Mouse (Mus musculus) G1E (cell line): Measurements from ENCODE around the gene Igsf6. TPM values are rescaled to one million over a fixed set of nuclear protein-coding genes. Genes with fewer than 3 reads are reported as not detected.

Experiments
- ATAC-seq: 2 replicates; pipeline ENCODE4 v1.8.0; 2016; ENCODE audit warnings: mild to moderate bottlenecking; ENCODE audit not compliant: insufficient number of reproducible peaks, poor library complexity, low FRiP score, severe bottlenecking; ENCODE audit errors: extremely low read depth
- DNase-seq: peaks from one replicate; pipeline ENCODE4 v3.0.0; 2012; ENCODE audit warnings: low spot score
- H3K27me3 ChIP-seq: 2 replicates; pipeline ENCODE4 v1.6.1; 2012; ENCODE audit warnings: mild to moderate bottlenecking, low read length, inconsistent platforms; ENCODE audit not compliant: insufficient read depth
- H3K36me3 ChIP-seq: replicated peaks from 2 replicates; pipeline ENCODE3; 2012; ENCODE audit warnings: mild to moderate bottlenecking, inconsistent platforms
- H3K4me1 ChIP-seq: 2 replicates; pipeline ENCODE4 v1.6.1; 2012; ENCODE audit warnings: low read depth, low read length, inconsistent platforms, mixed read lengths; ENCODE audit not compliant: insufficient read depth
- H3K4me3 ChIP-seq: 2 replicates; pipeline ENCODE4 v1.5.1; 2012; ENCODE audit warnings: low read depth, mild to moderate bottlenecking, inconsistent platforms, low read length, moderate library complexity, mixed read lengths
- H3K9me3 ChIP-seq: replicated peaks from 2 replicates; pipeline ENCODE4 v1.6.1; 2012; ENCODE audit warnings: inconsistent platforms
- CTCF ChIP-seq: IDR thresholded peaks from 2 replicates; pipeline ENCODE4 v1.5.1; 2012; ENCODE audit warnings: low read depth, low read length, inconsistent platforms, mixed read lengths
- POLR2AphosphoS5 ChIP-seq: IDR thresholded peaks from 2 replicates; pipeline ENCODE4 v1.6.1; 2012; ENCODE audit warnings: low read depth, low read length, inconsistent platforms; ENCODE audit not compliant: insufficient replicate concordance
- polyA plus RNA-seq: library from polyadenylated mRNA; stranded (reverse); fragments of >175 nt; gene quantifications from 2 replicates; pipeline ENCODE4 v1.2.3, GENCODE M21; 2012
- total RNA-seq, 2 experiments: library from RNA; stranded (forward) in 1 of 2; stranded (reverse) in 1 of 2; fragments of 200-1000 nt in 1 of 2; fragments of >200 nt in 1 of 2; fragmentation: Nextera tagmentation in 1 of 2; gene quantifications; 2 replicates each; pipeline ENCODE4 v1.2.3; 2014 to 2017

Gene Igsf6
- total and polyA plus RNA-seq, 3 experiments = 0.07 to 0.33 TPM; not detected in 1

GRCm38 (mm10) chr7:121014486-121014885 lies 59.9 kb downstream of the Igsf6 start:
- TF ChIP-seq CTCF = no peak
- no peak for TF ChIP-seq POLR2AphosphoS5
- Histone ChIP-seq H3K4me1 (peaks cover 2% of the 10 kb centered on the region; the same call in 1 of the 2 replicates), H3K4me3 (no peak overlapping the region), H3K36me3 (no peaks in the 10 kb centered on the region), H3K27me3 (peaks cover 32% of the 10 kb centered on the region), H3K9me3 (no peaks in the 10 kb centered on the region)
- DNase-seq (no peak), ATAC-seq (no peak)

Other genes starting within 250 kb of the Igsf6 start
- gene Eef2k, start 231.7 kb downstream of the Igsf6 start, total RNA-seq (2014; fragmentation: Nextera tagmentation) = 62.3 and 72.9 TPM in 2 replicates
- gene Eef2k, start 231.7 kb downstream of the Igsf6 start, total RNA-seq (2017) = 185 and 189 TPM in 2 replicates
- 89.8 and 107 TPM in 2 replicates for gene Eef2k, start 231.7 kb downstream of the Igsf6 start, polyA plus RNA-seq
- gene Polr3e, start 156.8 kb downstream of the Igsf6 start, total RNA-seq (2014; fragmentation: Nextera tagmentation) = 18.0 and 21.3 TPM in 2 replicates
- gene Polr3e, start 156.8 kb downstream of the Igsf6 start, total RNA-seq (2017) = 26.2 and 27.6 TPM in 2 replicates
- 31.1 and 36.5 TPM in 2 replicates for gene Polr3e, start 156.8 kb downstream of the Igsf6 start, polyA plus RNA-seq
- gene Cdr2, start 92.3 kb downstream of the Igsf6 start, total RNA-seq (2014; fragmentation: Nextera tagmentation) = 12.8 and 20.0 TPM in 2 replicates
- 12.7 and 14.0 TPM in 2 replicates for gene Cdr2, start 92.3 kb downstream of the Igsf6 start, total RNA-seq (2017)
- 7.7 and 8.0 TPM in 2 replicates for gene Cdr2, start 92.3 kb downstream of the Igsf6 start, polyA plus RNA-seq
- gene Mfsd13b, start 92.1 kb downstream of the Igsf6 start, total RNA-seq (2014; fragmentation: Nextera tagmentation) = 4.5 TPM in 1 of 2 replicates, not detected in the other
- gene Mfsd13b, start 92.1 kb downstream of the Igsf6 start, total RNA-seq (2017) = 0.38 TPM in 1 of 2 replicates, not detected in the other
- gene Mfsd13b, start 92.1 kb downstream of the Igsf6 start, polyA plus RNA-seq = not detected in 2 replicates
- 61.2 and 70.9 TPM in 2 replicates for gene Mettl9, start 40.1 kb downstream of the Igsf6 start, total RNA-seq (2014; fragmentation: Nextera tagmentation)
- 84.7 and 90.8 TPM in 2 replicates for gene Mettl9, start 40.1 kb downstream of the Igsf6 start, total RNA-seq (2017)
- 30.3 and 33.9 TPM in 2 replicates for gene Mettl9, start 40.1 kb downstream of the Igsf6 start, polyA plus RNA-seq
- gene Otoa, start 7.1 kb upstream of the Igsf6 start, total RNA-seq (2014; fragmentation: Nextera tagmentation) = 0.34 and 0.75 TPM in 2 replicates
- 0.82 and 0.87 TPM in 2 replicates for gene Otoa, start 7.1 kb upstream of the Igsf6 start, total RNA-seq (2017)
- gene Otoa, start 7.1 kb upstream of the Igsf6 start, polyA plus RNA-seq = 0.43 and 0.50 TPM in 2 replicates